Mouse (Mus musculus): ENCODE data around the gene Gm44790.

The Gm44790 gene

DNA sequence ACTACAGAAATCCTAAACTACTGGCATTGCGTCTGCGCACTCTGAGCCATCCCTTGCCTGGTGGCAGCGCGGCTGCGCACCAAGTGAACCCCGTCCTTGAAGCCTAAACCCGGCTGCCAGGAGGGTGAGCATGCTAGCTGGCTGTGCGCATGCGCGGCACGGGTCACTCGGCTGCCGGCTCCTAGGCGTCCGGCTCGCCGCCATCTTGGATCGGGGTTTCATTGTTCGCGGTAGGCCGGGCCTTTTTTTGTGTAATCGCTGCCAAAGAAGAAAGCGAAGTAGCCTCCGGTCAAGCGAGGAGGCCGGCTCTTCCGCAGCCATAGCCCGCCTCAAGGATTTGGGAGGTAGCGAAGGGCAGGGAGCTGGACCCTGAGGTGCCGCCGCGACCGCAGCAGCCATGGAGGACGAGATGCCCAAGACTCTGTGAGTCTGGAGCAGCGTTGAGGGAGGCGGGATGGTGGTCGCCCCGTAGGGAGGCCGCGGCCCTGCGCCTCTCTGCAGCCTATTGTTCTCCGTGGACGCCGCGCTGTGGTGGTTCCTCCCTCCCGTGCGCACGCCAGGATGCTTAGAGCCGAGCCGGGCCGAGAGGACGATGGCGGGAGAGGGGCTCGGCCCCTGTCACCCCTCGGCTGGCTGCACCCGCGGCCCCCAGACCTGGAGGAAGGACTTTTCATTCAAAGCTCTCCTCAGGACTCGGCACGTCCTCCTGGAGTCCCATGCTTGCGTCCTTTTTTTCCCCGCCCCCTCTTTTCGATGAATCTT lies 22.2 kb upstream of the Gm44790 start, which contains the start of gene Tia1:
Tia1 (plus strand) TSS at position 120 of the 762 bp plus-strand sequence.
- DNase-seq (ENCODE audit: low read depth, low spot score) = peak; percentile 99

DNA sequence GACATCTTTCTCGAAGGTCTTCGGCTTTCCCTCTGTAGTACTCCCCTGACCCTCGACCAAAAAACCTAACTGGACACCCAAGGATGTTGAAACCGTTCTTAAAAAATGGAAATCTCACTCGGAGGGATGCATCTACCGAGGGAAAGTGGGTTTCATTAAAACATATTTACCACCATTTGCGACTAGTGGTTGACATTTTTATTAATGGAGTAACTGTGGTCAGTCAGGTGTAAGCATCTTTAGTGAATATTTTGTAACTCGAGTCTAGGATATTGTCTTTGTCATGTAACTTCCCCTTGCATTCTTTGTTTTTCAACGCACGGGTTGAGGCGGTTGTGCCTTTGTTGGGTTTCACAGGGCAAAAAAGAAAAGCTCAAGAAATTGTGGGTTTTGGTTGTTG lies 21.5 kb upstream of the Gm44790 start:
- peak; percentile 31 for DNase-seq (ENCODE audit: low read depth, low spot score)

DNA sequence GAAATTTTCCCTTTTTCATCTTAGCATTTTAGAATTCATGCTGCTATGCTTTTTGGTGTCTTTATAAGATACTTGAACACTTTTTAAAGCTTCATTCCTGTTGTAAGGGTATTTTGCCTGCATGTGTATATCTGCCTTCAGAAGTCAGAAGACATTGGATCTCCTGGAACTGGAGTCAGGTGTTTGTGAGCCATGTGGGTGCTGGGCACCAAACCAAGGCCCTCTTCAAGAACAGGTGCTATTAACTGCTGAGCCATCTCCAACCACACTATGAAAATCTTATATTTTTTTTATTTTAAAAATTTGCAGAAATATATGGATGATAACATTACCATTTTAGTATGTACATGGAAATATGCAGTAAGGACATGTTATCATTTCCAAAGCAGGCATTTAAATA lies 20.2 kb upstream of the Gm44790 start:
- no peak for DNase-seq (ENCODE audit: low read depth, low spot score)

DNA sequence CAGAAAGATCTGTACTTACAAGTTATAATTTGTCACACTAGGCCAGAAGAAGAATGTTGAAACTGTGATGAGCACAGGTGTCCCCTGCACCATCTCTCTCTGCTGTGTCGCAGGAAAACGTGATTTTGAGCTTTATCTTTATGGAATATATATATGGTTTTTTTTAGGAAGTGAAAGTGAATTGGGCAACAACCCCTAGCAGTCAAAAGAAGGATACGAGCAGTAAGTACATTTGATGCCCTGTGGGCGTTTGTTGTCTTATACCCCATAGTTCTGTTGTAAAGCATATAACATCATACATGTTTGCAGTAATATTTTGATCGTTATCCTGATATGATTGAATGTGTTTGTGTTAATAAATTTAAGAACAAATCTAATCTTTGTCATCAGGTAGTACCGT lies 7.7 kb upstream of the Gm44790 start:
- DNase-seq (ENCODE audit: low read depth, low spot score) = no peak

DNA sequence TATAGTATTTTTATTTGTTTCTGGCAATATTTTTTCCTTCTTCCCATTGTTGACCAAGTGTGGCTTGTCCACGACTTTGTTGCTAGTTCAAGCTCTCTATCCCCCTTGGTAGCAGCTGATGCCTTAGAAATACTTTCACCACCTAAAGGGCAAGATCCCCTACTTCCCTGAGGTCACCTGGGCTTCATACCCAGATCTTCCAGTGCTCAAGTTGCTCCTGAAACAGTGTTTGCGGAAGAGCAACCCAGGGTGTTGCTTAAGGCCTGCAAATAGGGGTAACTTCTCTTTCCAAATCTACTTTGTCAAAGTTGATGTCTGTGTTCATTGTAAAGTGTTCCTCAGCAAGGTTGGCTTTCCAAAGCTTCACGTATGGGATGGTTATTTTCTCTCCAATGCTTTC lies 7.2 kb upstream of the Gm44790 start:
- DNase-seq (ENCODE audit: low read depth, low spot score) = no peak

DNA sequence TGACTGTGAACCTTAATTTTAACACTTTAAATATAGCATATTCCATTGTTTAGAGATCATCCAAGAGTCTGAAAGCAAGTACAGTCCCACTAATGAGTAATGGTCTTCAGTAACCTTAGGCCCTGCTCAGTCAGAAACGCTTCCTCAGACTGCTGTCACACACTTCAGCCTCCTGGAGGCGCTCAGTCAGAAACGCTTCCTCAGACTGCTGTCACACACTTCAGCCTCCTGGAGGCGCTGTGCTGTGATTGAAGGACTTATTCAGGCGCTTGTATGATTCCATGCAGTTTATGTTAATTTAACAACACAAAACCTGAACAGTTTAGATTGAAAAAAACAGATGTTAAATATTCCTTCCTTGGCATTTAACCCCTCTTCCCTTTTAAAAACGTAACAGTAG lies 6.0 kb upstream of the Gm44790 start:
- DNase-seq (ENCODE audit: low read depth, low spot score) = peak; percentile 53

DNA sequence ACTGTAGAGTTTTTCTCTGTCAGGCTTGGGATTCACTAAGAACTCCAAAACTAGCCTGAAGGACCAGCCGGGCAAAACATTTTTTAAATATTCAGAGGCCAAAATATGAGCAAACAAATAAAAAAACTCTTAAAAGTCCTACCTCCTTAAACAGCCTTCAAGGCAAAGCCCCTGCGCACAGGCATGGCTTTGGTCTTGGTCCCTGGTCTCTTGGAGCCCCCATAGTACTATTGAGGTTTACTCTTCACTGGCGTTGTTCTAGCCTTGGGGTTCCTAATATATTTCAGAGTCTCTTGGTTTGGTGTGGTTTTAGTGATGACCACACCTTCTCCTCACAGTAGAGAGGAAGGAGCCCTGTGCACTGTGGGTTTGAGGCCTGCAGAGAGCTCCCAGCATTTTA lies 5.1 kb downstream of the Gm44790 start:
- no peak for DNase-seq (ENCODE audit: low read depth, low spot score)

DNA sequence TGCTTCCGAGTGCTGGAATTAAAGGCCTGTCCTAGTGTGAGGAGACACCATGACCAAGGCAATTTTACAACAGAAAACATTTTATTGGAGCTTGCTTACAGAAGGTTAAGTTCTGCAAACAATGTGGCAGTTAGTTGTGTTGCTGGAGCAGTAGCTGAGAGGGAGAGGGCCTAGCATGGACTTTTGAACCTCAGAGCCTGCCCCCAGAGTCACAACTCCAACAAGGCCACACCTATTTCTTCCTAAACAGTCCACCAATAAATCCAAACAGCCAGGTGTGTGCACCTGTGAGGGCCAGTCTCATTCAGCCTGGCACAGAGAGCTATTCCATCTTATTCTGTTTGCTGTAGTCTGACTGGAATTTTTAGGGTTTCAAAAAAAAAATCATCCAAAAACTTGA lies 7.2 kb downstream of the Gm44790 start:
- DNase-seq (ENCODE audit: low read depth, low spot score) = no peak

DNA sequence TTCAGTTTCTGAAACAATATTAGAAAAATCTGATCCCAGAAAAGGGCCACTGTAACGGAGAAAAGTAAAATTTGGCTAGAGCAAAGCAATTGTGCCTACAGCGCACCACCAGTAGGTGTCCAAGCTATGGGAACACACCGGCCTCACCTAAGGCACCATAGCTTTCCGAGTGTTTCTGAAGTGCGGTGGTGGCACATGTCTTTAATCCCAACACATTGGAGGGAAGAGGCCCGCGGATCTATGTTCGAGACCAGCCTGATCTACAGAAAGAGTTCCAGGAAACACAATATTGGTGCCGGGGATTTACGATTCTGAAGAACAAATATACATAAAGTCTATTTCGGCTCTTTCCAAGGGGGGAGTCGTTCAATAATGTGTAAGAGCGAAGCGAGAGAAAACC lies 11.3 kb downstream of the Gm44790 start:
- peak; percentile 67 for DNase-seq (ENCODE audit: low read depth, low spot score)

DNA sequence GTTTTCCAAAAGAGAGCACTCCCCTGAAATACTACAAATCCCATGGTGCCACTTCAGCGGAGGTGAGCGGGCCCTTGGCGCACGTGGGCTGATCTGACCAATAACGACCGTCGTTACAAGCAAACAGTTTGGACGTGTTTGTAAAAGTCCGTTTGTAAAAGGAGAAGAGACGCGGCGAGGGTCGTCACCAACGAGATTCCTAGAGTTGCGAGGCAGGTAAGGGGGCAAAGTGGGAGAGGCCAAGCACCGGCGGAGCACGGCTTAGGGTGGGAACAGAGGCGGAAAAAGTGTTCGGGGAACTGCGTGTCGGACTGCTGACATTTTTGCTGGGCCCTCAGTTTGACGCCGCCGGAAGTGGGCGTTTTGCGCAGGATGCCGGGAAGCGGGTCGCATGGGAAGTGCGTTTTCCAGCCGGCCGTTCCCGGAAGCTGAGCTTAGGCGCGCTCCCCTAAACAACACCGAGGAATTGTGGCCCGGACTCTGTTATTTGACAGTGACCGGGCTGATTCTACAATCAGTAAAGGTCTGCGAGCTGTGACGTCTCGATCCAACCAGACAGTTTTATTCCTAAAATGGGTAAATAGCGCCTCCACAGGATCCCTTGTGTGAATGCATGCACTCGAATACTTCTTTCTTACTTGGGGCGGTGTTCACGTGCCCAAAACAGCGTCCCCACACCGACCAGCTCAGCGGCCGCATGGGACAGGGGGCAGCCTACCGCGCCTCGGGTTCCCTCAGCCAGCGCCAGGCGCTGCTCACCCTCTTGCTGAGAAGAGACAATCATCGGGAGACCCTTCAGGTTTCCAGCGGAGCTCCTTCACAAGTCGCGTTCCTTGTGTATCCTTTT lies 12.0 kb downstream of the Gm44790 start, which contains the start of gene C87436:
C87436 (plus strand) TSS at position 103 of the 847 bp plus-strand sequence.
- DNase-seq (ENCODE audit: low read depth, low spot score) = peak; percentile 94

DNA sequence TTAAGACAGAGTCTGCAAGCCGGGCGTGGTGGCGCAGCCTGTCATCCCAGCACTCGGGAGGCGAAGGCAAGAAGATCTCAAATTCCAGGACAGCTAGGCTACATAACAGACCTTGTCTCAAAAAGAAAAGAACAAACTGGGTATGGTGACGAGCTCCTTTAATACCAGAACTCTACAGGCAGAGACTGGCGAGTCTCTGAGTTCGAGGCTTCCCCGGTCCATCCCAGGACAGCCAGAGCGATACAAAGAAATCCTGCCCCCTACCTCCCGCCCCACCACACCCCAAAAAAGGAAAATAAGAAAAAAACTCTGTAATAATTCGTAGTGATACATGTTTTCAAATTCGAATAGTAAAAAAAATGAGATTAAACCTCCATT lies 12.7 kb downstream of the Gm44790 start:
- DNase-seq (ENCODE audit: low read depth, low spot score) = no peak

DNA sequence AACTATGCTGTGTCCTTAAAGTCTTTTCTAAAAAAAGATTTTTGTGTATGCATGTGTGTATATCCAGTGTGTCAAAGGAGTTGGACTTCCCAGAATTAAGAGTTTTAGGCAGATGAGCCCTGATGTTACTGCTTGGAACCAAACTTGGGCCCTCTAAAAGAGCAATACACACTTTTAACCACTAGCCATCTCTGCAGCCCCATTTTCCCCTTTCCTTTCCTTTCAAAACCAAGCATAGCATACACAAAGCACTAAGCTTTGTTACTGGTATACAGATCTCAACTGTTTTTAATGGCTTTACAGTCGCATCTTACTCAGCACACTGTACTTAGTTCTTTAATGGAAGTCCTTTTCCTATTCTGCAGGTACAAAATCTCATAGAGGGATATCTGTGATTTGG lies 13.1 kb downstream of the Gm44790 start:
- peak; percentile 6 for DNase-seq (ENCODE audit: low read depth, low spot score)

DNA sequence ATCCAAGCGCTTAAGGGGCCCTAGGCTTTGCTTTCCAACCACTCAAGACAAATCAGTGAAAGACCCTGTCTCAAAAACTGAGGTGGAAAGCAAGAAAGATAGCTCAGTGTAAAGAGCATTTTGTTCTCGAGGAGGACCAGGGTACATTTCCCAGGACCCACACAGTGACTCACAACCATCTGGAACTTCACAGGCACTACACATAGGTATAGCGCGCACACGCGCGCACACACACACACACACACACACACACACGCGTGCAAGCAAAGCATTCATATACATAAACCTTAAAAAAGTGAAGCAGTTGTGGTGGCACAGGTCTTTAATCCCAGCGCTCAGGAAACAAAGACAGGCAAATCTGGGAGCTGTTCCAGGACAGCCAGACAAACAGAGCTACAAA lies 15.1 kb downstream of the Gm44790 start:
- DNase-seq (ENCODE audit: low read depth, low spot score) = no peak

DNA sequence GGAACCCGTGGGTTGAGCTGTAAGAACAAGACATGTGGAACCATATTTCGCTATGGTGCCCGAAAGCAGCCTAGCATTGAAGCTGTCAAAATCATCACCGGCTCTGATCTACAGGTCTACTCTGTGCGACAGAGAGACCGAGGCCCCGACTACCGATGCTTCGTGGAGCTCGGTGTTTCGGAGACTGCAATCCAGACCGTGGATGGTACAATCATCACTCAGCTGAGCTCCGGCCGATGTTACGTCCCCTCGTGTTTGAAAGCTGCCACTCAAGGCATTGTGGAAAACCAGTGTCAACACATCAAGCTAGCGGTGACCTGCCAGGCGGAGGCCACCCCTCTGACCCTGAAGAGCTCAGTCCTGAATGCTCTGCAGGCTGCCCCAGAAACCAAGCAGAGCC lies 19.1 kb downstream of the Gm44790 start:
- DNase-seq (ENCODE audit: low read depth, low spot score) = no peak

DNA sequence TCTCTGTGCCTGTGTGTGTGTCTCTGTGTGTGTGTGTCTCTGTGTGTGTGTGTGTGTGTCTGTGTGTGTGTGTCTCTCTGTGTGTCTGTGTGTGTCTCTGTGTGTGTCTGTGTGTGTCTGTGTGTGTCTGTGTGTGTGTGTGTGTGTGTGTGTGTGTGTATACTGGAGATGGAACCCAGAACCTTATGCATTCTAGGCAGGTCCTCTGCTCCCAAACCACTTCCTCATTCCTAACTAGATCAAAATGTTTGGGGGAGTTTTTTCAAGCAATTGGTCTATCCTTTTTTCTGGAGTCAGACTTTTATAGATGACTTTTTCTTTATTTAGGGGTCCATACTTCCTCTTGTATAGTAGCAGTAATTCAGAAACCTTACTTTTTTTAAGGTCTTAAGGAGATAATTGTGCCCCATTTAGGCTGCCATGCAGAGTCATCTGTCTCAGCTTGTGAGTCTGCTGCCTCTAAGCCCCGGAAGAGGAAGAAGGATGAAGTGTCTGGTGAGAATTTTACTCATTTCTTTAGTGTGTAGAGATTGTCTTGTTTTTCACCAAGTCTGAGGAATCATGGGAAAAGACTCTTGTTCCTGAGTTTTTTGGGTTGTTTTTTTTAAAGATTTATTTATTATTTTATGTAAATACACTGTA lies 20.6 kb downstream of the Gm44790 start:
- no peak for DNase-seq (ENCODE audit: low read depth, low spot score)

DNA sequence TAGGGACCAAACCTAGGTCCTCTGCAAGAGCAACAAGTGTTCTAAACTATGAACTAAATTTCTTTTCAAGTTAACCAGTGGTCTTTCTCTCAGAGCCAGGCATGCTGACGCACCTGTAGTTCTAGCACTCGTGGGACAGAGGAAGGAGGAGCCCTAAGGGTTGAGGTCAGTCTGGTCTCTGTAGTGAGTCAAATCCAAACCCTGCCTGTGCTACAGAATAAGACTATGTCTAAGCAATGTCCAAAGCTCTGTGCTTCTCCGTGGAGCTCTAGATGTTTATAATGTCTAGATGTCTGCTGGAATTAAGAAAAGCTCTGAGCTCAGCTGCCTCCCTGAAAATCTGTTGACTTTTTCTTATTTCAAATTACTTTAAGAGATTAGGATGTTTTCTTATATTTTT lies 30.3 kb downstream of the Gm44790 start:
- DNase-seq (ENCODE audit: low read depth, low spot score) = no peak

DNA sequence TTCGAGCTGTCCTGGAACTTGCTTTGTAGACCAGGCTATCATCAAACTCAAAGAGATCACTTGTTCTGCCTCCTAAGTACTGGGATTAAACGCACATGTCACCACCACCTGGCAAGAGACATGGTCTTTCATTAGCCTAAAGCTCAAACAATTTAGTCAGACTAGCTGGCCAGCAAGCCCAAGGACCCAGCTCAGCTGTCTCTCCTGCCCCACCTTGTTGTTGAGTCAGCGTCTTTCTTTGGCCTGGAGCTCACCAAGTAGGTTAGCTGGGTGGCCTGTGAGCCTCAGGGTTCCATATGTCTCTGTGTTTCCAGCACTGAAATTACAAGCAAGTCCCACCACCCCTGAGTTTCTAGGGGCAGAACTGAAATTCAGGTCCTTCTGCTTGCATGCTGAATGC lies 36.6 kb downstream of the Gm44790 start:
- no peak for DNase-seq (ENCODE audit: low read depth, low spot score)

DNA sequence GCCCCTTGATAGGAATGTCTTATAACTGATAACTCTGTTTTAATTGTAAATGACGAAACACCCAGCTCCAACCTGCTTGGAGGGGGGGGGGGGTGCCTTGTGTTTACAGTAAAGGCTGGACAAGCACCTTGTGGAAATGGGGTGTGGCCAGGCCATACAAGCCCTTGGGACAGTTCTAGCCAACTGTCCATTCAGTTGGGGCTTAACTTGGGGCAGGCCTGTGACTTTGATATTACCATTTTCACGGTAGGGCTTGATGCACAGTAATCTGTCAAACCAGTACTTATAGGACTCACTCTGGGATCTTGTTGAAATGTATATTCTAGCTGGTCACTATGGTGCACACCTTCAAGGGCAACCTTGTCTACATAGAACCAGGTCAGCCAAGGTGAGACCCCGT lies 44.9 kb downstream of the Gm44790 start:
- DNase-seq (ENCODE audit: low read depth, low spot score) = no peak

DNA sequence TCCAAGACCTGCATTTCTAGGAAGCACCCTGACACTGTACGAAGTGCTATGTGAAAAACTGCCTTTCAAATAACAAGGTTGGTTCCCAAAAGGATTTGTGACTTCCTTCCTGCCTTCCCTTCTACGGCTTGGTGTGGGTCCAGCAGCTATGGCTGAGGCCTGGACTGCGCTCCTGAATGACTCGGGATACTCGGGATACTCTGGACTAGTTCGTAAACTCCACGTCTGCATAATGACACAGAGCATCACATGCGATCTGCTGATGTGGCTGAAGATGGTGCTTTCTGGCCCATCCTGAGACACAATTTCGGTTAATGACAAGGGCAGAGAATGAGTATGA lies 45.3 kb downstream of the Gm44790 start:
- DNase-seq (ENCODE audit: low read depth, low spot score) = no peak

DNA sequence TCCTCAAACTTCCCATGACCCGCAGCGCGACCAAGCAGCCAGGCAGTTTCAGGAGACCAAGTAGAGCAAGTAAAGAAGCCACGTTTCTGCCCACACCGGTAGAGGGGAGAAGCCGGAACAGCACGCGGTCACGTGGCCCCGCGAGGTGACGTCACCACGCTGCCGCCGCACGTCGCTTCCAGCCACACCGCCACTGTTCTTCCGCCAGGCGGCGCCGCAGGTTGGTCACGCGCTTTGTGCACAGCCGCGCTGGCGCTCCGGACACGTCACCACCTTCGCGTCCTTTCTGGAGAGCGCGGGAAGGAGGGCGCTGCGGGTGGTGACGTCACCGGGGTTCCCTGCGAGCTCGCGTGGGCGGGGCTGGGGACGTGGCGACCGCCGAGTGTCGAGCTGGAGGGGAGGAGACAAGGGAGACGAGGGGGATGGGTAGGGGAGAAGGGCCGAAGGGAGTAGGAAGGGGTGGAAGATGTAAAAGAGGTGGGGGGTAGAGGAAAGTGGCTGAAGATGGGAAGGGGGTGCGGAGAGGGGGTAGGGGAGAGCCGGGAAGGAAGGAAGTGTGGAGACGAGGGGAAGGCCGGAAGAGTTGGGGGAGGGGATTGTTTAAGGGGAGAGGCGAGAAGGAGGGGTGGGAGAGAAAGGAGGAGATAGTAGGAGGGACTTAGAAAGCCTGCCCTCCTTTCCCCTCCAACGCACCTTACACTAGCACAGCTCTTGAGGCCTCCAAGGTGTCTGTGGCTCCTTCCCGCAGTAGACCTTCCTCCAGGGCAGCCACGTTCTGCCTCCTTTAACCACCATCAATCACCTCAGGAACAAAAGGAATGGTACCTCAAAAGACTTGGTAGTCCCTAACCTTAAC lies 45.9 kb downstream of the Gm44790 start:
- peak; percentile 100 for DNase-seq (ENCODE audit: low read depth, low spot score)

DNA sequence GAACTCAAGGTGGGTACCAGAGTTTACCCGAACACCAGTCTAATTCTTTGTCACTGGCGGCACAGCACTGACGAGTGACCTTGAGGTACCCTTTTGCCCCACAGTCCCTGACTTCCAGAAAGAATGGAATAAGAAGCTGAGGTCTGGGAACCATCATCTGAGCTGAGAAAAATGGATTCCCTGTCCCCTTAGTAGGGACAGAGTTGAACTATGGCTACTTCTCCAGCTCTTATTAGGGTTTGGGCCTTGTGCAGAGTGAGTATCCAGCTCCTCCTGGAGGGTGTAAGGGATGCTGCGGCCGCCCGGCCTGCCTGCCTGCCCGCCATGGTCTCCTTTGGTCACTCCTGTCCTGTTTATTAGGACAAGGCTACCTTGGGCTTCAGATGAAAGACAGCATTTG lies 46.6 kb downstream of the Gm44790 start:
- DNase-seq (ENCODE audit: low read depth, low spot score) = peak; percentile 18

DNA sequence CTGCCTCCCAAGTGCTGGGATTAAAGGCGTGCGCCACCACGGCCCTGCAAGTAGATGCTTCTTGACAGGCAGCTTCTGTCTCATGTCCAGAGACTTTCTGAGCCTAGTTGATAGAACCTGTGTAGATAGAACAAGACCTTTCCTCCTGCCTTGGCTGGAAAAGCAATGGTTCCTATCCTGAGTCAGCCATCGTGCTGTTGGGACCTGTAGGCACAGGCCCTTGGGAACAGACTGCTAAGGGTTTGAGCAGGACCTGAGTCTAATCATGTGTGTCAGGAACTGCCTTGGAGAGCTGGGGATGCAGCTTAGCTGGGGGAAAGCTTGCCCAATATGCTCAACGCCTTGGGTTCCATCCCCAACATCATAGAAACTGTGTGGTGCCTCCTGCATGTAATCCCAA lies 47.6 kb downstream of the Gm44790 start:
- DNase-seq (ENCODE audit: low read depth, low spot score) = no peak
